Mouse (Mus musculus) midbrain, embryonic 15.5 days (tissue): ENCODE data around the gene Parp8. TPM values are rescaled to one million over a fixed set of nuclear protein-coding genes. Genes with fewer than 3 reads are reported as not detected.

Experiments used
- ATAC-seq: fragments of 200-750 bp; cut with Nextera tagmentation; replicated peaks from 2 replicates; pipeline ENCODE4 v1.8.0; 2017; ENCODE audit warnings: moderate TSS enrichment
- H3K27ac ChIP-seq: fragments of 300-500 bp; sonication (generic); 2 replicates; pipeline ENCODE4 v1.5.1; 2015; ENCODE audit warnings: mild to moderate bottlenecking, inconsistent platforms
- H3K27me3 ChIP-seq: fragments of 300-500 bp; sonication (generic); replicated peaks from 2 replicates; pipeline ENCODE4 v1.6.1; 2015; ENCODE audit warnings: inconsistent platforms
- H3K36me3 ChIP-seq: fragments of 300-500 bp; sonication (generic); replicated peaks from 2 replicates; pipeline ENCODE4 v1.6.1; 2015; ENCODE audit warnings: inconsistent platforms
- H3K4me1 ChIP-seq: fragments of 300-500 bp; sonication (generic); 2 replicates; pipeline ENCODE4 v1.6.1; 2015; ENCODE audit warnings: inconsistent platforms
- H3K4me2 ChIP-seq: fragments of 300-500 bp; sonication (generic); 2 replicates; pipeline ENCODE4 v1.6.1; 2015; ENCODE audit warnings: inconsistent platforms, mild to moderate bottlenecking, moderate library complexity
- H3K4me3 ChIP-seq: fragments of 300-500 bp; sonication (generic); 2 replicates; pipeline ENCODE4 v1.5.1; 2015; ENCODE audit warnings: mild to moderate bottlenecking, inconsistent platforms
- H3K9ac ChIP-seq: fragments of 300-500 bp; sonication (generic); 2 replicates; pipeline ENCODE4 v1.6.1; 2015; ENCODE audit warnings: mild to moderate bottlenecking, inconsistent platforms
- H3K9me3 ChIP-seq: fragments of 300-500 bp; sonication (generic); 2 replicates; pipeline ENCODE4 v1.6.1; 2016; ENCODE audit warnings: inconsistent platforms
- WGBS: fragments of 180-500 bp; shearing (Covaris S2); methylation state at CpG from one replicate; pipeline ENCODE4 v1.1.7; 2015; ENCODE audit warnings: mixed read lengths; 5-methylcytosine and 5-hydroxymethylcytosine counted together
- polyA plus RNA-seq: library from polyadenylated mRNA; unstranded; fragments of >200 nt; fragmentation: Nextera tagmentation; extraction: Ambion mirVana; gene quantifications from 2 replicates; pipeline ENCODE4 v1.2.1, GENCODE M21; 2015

The Parp8 gene
- polyA plus RNA-seq, result 29.5 and 32.2 TPM in 2 replicates

DNA sequence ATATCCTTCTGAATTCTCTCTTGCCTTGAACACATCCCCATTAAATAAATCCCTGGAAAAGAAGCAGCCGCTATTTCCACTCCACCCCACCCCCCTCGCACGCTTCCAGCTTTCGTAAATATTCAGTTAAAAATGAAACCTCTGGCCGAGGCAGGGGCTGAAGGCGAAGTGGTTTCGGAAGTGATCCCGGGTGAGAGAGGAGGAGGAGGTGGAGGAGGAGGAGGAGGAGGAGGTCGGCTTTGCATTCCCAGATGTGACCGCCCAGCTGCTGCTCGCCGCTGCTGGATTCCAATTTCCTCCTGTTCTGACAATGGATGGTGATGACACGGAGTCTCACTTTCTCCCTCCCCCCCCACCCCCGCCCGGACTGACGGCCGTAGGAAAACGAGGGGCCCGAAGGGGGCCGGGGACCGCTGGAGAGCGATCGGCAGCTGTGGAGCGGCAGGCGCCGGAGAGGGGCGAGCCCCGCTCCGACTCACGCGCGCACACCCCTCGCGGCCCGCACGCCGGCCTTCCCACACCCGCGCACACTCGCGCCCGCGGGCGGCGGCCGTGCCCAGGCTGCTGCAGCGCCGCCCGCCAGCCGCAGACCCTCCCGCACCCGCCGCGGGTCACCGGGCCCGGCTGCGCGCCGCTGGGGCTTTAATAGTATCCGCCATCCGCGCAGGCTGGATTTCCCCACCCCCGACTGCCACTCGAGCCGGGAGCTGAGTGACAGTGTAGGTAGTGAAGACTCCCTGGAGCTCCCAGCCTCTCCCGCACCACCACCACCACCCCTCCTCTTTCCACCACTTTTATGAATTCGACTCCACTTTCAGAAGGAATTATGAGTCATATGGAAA lies at the start of gene Parp8:
Parp8 (minus strand) TSS at position 312 of the 842 bp plus-strand sequence.
- ATAC-seq, result peak; percentile 82
- H3K4me1 ChIP-seq, result peaks cover 26% of the 10 kb centered on the region
- WGBS, result under 1% methylated on average over 54 of the region's 67 CpGs

DNA sequence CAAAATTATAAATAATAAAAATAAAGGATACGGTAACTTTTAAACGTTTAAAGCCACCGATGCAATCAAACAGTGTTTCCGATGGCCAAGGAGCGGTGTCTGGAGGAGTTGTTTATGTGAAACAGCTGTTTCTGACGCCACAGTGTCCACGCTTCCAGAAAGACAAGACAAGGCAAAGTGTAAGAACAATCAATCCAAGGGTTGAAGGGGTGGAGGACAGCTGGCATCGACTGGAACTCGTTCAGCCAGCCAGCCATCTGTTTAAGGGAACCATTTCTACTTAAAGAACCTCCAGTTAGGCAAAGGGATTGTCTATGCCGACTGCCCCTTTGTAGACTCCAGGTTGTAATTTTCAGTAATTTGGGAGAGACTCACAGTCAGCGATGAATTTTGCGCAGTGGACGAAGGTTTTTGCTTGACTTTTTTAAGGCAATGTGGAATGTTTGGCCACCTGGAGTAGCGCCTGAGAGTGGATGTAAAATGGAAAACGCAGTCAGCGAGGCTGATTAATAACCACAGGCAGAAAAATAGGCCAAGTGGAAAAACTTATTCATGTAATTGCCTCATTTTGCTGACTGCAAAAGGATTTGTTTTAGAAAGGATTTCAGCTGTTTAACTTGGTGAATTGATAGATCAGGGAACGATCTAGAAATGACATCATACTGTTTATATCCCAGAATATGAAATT lies 37.4 kb upstream of the Parp8 start:
- no peaks in the 10 kb centered on the region for H3K4me1 ChIP-seq
- no peak overlapping the region for H3K4me3 ChIP-seq
- H3K27me3 ChIP-seq, result no peaks in the 10 kb centered on the region
- H3K36me3 ChIP-seq, result no peaks in the 10 kb centered on the region
- no peak for ATAC-seq
- no peak overlapping the region for H3K4me2 ChIP-seq
- no peak overlapping the region for H3K27ac ChIP-seq
- no peaks in the 10 kb centered on the region for H3K9me3 ChIP-seq
- H3K9ac ChIP-seq, result no peak overlapping the region
- WGBS, result 75% methylated on average over 17 of the region's 17 CpGs

More for the DNA sequence above, at the start of gene Parp8:
- no peaks in the 10 kb centered on the region for H3K27me3 ChIP-seq
- H3K4me3 ChIP-seq, result peak within 1 kb of the TSS; percentile 96
- peak within 1 kb of the TSS; percentile 97 for H3K9ac ChIP-seq
- peak within 1 kb of the TSS; percentile 65 for H3K4me2 ChIP-seq
- no peaks in the 10 kb centered on the region for H3K36me3 ChIP-seq
- H3K27ac ChIP-seq, result peak within 1 kb of the TSS; percentile 95
- no peaks in the 10 kb centered on the region for H3K9me3 ChIP-seq

DNA sequence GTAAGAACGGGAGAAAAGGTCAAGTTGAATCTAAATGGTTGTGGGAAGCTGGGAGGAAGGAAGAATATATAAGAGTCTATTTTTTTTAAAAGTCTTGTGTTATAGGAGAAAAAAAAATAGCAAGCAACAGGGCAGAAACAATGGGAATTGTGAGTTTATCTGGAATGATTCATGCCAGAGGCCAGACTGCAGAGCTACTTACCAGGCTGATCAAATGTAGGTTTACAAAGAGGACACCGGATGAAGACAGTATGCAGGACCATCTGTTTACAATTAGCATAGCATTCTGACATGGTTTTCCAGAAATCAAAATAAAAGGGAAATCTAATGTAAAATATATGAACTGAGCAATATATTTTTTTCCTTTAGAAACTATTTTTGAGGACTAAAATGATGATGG lies 31.1 kb upstream of the Parp8 start:
- no peak overlapping the region for H3K9ac ChIP-seq
- no peak overlapping the region for H3K4me2 ChIP-seq
- H3K36me3 ChIP-seq, result no peaks in the 10 kb centered on the region
- no peaks in the 10 kb centered on the region for H3K9me3 ChIP-seq
- H3K4me1 ChIP-seq, result no peaks in the 10 kb centered on the region
- no peak for ATAC-seq
- WGBS, result 42% methylated on average over 2 of the region's 2 CpGs
- H3K4me3 ChIP-seq, result no peak overlapping the region
- H3K27ac ChIP-seq, result no peak overlapping the region
- H3K27me3 ChIP-seq, result no peaks in the 10 kb centered on the region

DNA sequence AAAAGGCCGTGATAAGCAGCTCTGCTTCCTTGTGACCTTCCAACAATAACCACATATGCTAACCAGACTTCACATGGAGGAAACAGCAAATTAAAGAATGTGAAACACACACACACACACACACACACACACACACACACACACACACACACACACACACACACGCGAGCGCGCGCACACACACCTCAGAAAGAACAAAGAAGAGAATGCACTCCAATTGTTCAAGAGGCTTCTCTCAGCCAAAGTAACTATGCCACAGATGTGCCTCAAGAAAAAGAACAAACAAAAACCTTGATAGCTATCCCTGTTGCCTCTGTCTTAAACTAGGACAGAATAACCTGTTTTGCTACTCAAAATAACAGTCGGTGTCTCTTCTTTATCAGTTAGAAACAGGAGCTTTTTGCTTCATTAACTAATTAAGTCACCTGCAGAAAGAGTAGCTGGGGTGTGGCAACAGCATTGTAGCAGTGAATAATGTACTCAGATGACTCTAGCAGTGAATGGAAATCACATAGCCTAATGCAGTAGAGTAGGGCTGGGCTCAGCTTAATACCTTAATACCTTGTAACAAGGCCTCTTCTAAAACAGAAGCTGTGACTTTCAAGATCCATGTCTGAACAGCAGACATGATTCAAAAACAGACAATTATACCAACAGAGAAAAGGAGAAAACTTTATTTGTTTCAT lies 29.6 kb upstream of the Parp8 start:
- WGBS, result 93% methylated on average over 7 of the region's 7 CpGs
- no peak overlapping the region for H3K27ac ChIP-seq
- H3K36me3 ChIP-seq, result no peaks in the 10 kb centered on the region
- H3K4me3 ChIP-seq, result no peak overlapping the region
- no peak overlapping the region for H3K4me2 ChIP-seq
- no peaks in the 10 kb centered on the region for H3K9me3 ChIP-seq
- H3K4me1 ChIP-seq, result no peaks in the 10 kb centered on the region
- H3K27me3 ChIP-seq, result no peaks in the 10 kb centered on the region
- H3K9ac ChIP-seq, result no peak overlapping the region
- ATAC-seq, result no peak

DNA sequence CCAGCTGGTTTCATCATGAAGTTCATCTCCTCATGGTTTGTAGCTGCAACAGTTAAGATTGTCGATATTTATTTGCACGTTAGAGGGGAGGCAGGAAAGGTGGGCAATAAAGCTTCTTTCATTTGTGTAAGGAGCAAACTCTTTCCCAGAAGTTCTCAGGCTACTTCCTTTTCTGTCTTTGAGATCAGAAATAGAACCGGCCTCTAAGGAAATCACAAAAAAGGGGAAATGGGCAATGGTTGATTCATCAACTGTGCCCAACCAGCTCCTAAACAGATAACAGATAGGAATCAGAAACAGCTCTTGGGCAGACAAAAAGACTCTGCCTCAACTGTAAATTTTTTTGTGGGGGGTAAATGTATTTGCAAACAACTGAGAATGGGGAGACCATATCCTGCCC lies 27.4 kb upstream of the Parp8 start:
- H3K9me3 ChIP-seq, result no peaks in the 10 kb centered on the region
- 91% methylated on average over 3 of the region's 3 CpGs for WGBS
- H3K4me3 ChIP-seq, result no peak overlapping the region
- H3K27ac ChIP-seq, result no peak overlapping the region
- no peak for ATAC-seq
- H3K36me3 ChIP-seq, result no peaks in the 10 kb centered on the region
- H3K27me3 ChIP-seq, result no peaks in the 10 kb centered on the region
- H3K4me1 ChIP-seq, result no peaks in the 10 kb centered on the region
- H3K4me2 ChIP-seq, result no peak overlapping the region
- no peak overlapping the region for H3K9ac ChIP-seq

DNA sequence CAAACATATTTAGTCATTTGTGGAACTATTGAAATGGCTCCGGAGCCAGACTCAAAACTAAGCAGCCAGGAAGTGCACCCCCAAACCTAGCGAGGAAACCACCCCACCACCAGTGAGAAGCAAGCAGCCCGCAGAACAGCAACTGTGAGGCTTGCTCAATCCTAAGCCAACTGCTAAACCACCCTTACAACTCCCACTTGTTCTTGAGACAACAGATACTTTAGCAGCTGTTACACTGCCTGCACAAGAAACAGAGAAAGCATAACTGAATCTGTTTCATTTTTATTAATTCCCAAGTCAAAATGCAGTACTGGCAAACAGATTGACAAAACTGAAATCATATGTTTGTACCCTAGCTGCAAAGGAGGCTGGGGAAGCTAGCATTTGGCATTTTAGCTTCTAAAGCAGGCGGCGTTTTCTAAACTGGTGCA lies 23.2 kb upstream of the Parp8 start:
- 87% methylated on average over 5 of the region's 5 CpGs for WGBS
- Histone ChIP-seq H3K27me3 (no peaks in the 10 kb centered on the region), H3K9me3 (no peaks in the 10 kb centered on the region), H3K4me3 (no peak overlapping the region), H3K9ac (no peak overlapping the region), H3K36me3 (no peaks in the 10 kb centered on the region), H3K27ac (no peak overlapping the region), H3K4me2 (no peak overlapping the region), H3K4me1 (no peaks in the 10 kb centered on the region)
- ATAC-seq, result no peak

DNA sequence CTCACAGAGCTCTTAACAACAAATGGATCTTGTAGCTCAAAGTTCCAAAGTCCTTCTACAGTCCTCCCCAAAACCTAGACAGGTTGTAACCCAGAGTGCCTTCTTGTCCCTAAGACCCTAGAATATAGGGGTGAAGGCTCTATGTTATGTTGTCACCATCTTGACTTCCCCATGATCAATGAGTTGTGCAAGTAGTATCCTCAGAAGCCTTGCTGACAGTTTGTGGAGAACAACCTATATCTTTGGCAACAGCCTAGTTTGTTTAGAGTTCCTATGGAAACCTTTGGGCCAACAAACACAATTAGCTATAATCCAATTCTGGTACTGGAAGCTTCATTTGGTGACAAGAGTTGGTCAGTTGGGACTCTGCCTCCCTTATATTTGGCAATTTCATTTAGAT lies 18.2 kb upstream of the Parp8 start:
- no peaks in the 10 kb centered on the region for H3K27me3 ChIP-seq
- H3K9me3 ChIP-seq, result no peaks in the 10 kb centered on the region
- ATAC-seq, result no peak

DNA sequence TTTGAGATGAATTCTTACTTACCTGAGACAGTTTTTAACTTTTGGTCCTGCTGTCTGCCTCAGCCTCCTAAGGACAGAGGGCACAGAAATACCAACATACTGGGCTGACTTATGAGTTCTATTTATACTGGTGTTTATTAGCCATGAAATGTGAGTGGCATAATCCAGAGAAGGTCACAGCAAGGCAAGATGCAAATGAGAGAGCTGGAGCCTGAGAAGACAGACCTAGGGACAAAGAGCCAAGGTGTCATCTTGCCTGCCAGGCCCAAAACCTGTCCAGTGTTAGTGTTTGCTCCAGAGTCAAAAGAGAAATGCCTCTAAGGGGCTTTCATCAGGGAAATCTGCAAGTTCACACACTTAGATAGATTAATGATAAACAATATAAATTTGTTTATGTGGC lies 15.7 kb upstream of the Parp8 start:
- no peak overlapping the region for H3K9ac ChIP-seq
- H3K27ac ChIP-seq, result no peak overlapping the region
- H3K36me3 ChIP-seq, result no peaks in the 10 kb centered on the region
- ATAC-seq, result no peak
- H3K4me1 ChIP-seq, result no peaks in the 10 kb centered on the region
- H3K4me3 ChIP-seq, result no peak overlapping the region
- no peaks in the 10 kb centered on the region for H3K27me3 ChIP-seq
- H3K4me2 ChIP-seq, result no peak overlapping the region
- H3K9me3 ChIP-seq, result no peaks in the 10 kb centered on the region

More for the DNA sequence above, 18.2 kb upstream of the Parp8 start:
- Histone ChIP-seq H3K4me1 (no peaks in the 10 kb centered on the region), H3K9ac (no peak overlapping the region), H3K27ac (no peak overlapping the region), H3K4me3 (no peak overlapping the region), H3K4me2 (no peak overlapping the region), H3K36me3 (no peaks in the 10 kb centered on the region)

DNA sequence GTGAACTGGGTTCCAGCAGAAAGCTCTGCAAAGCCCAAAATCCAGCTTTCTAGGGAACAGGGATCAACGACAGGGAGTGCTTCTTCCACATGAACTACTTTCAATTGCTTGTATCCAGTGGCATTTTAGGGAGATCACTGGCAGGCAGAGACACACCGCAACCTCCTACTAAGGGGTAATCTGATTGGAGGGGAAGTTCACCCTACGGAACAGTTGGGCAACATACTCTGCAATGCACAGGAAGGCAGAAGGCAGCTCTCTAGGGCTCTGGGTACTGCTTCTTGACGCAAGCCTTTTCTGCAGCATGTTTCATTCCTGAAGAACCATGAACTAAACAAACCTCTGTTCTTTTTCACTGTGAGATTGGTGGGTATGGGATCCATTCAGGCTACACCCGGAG lies 10.9 kb upstream of the Parp8 start:
- Histone ChIP-seq H3K4me3 (no peak overlapping the region), H3K9ac (no peak overlapping the region), H3K27me3 (no peaks in the 10 kb centered on the region), H3K36me3 (no peaks in the 10 kb centered on the region), H3K4me1 (no peaks in the 10 kb centered on the region), H3K4me2 (no peak overlapping the region), H3K9me3 (no peaks in the 10 kb centered on the region), H3K27ac (no peak overlapping the region)
- WGBS, result 76% methylated on average over 5 of the region's 5 CpGs
- no peak for ATAC-seq

DNA sequence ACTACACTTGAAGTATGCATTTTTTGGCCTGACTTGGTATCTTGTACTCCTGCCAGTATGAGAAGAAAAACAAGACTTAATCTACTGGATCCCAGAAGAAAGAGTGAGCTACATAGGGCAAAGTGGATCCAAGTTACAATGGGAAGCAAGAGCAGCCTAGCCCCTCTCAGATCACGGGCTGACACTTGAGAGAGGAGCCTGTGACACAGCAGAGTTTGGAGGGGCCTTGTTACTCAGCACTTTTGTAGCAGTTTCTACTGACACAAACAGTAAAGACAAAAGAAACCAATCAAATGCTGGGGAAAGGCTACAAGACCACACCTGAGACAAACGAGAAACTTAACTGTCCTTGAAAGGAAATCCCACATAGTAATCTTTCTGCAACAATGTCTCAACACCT lies 9.8 kb upstream of the Parp8 start:
- no peak for ATAC-seq
- no peak overlapping the region for H3K4me2 ChIP-seq
- no peak overlapping the region for H3K27ac ChIP-seq
- WGBS, result 64% methylated on average over 2 of the region's 2 CpGs
- no peaks in the 10 kb centered on the region for H3K27me3 ChIP-seq
- H3K4me3 ChIP-seq, result no peak overlapping the region
- no peaks in the 10 kb centered on the region for H3K4me1 ChIP-seq
- no peaks in the 10 kb centered on the region for H3K9me3 ChIP-seq
- H3K36me3 ChIP-seq, result no peaks in the 10 kb centered on the region
- H3K9ac ChIP-seq, result no peak overlapping the region

DNA sequence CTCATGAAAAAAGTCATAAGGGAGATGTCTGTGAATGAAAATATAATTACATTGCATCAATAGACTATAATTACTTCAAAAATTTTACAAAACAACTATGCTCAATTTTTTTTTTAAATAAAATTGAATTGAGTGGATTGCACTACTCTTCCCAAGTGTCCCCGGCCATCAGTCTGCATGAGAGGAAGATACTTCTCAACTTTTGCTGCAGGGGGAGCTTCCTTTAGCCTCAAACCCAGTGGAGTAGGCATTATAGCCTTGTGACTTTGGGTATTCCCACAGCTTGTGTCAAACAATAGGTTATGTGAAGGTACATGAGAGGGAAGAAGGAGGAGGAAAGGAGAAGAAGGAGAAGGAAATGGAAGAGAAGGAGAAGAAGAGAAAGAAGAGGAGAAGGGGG lies 9.3 kb upstream of the Parp8 start:
- no peaks in the 10 kb centered on the region for H3K4me1 ChIP-seq
- 77% methylated on average over 1 of the region's 1 CpGs for WGBS
- no peak overlapping the region for H3K9ac ChIP-seq
- H3K4me2 ChIP-seq, result no peak overlapping the region
- H3K27ac ChIP-seq, result no peak overlapping the region
- no peak for ATAC-seq
- no peaks in the 10 kb centered on the region for H3K27me3 ChIP-seq
- H3K4me3 ChIP-seq, result no peak overlapping the region
- no peaks in the 10 kb centered on the region for H3K36me3 ChIP-seq
- no peaks in the 10 kb centered on the region for H3K9me3 ChIP-seq

DNA sequence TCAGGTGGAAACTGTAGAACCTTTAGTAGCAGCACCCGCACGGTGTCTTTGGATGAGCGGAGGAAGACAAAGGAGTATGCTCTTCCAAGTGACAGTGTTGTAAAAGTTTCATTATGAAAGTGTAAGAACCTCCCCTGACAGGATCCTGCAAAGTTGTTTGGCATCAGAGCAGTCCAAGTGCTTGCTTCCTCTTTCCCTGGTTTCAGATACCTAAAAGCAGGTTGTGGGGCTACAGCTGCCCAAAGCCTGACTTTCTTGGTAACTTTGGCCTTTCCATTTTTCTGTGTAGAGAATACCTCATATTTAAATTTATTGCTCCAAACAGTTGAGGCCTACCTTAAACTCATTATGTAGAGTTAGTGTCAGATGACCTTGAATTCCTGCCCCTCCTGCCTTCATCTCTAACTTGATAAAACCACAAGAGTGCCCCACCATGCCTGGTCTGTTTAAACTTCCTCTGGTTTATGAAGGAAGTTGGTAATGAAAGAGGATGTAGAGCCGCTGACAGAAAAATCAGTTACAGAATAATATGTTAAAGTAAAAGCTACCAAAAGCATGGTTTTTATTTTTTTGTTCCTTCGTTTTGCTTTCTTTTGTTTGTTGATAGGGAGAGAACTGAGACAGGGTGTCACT lies 8.5 kb upstream of the Parp8 start:
- no peak overlapping the region for H3K4me3 ChIP-seq
- WGBS, result 89% methylated on average over 5 of the region's 5 CpGs
- H3K9ac ChIP-seq, result no peak overlapping the region
- no peak overlapping the region for H3K4me2 ChIP-seq
- no peaks in the 10 kb centered on the region for H3K36me3 ChIP-seq
- H3K9me3 ChIP-seq, result no peaks in the 10 kb centered on the region
- no peaks in the 10 kb centered on the region for H3K27me3 ChIP-seq
- no peak overlapping the region for H3K27ac ChIP-seq
- H3K4me1 ChIP-seq, result no peaks in the 10 kb centered on the region
- no peak for ATAC-seq
